Mouse (Mus musculus): ENCODE data around the gene Cdon.

DNA sequence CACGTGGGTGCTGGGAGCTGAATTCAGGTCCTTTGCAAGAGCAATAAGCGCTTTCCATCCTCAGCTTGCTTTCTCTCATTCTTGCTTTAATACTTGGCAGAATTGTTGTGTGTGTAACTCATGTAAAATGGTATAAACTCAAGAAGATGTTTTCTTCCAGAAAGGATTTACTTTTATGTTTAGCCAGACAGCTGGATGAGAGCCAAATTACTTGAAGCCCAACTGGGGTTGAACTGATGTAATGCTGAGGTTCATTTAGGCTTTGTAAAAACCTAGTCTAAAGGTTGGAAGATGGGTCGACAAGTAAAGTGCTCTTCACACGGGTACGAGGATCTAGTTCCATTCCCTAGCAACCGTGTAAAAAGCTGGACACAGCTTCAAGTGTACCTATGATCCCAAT lies 79.0 kb downstream of the Cdon start:
- TF ChIP-seq CTCF (IDR thresholded peaks at IDR 0.05; ENCODE audit: insufficient read depth, low read length) (no peak), POLR2A (IDR thresholded peaks at IDR 0.05; ENCODE audit: borderline replicate concordance, extremely low read depth, low read depth, low read length) (no peak)
